Mouse (Mus musculus) testis, adult 2 months (tissue): ENCODE data around the gene Btbd9.

Experiments used
- CTCF ChIP-seq: fragments of 200-500 bp; IDR thresholded peaks from 2 replicates; pipeline ENCODE4 v1.5.1; 2012; ENCODE audit warnings: low read depth, mild to moderate bottlenecking, inconsistent platforms, low read length, moderate library complexity; ENCODE audit not compliant: control insufficient read depth, insufficient read depth, insufficient replicate concordance
- POLR2A ChIP-seq: fragments of 200-500 bp; IDR thresholded peaks from 2 replicates; pipeline ENCODE4 v1.6.1; 2012; ENCODE audit warnings: low read depth, mild to moderate bottlenecking, inconsistent platforms, low read length, moderate library complexity; ENCODE audit not compliant: control insufficient read depth

DNA sequence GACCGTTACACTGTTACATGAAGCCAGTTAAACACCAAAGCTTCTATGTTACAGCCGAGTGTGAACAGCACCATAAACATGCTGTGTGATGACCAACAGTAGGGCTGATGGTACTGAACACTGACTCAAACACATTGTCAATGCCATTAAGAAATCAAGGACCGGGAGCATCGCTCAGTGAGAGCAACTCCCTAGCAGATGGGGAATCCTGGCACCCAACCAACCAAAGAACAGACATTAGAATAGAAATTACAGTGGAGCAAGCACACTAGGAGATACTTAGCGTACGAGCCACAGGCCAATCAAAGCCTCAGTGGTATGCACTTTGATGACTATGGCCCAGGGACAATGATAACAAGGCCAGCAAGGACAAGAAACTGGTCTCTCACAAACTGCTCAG is 303.5 kb downstream of the Btbd9 start:
- no peak for TF ChIP-seq POLR2A
- TF ChIP-seq CTCF, result no peak
